Mouse (Mus musculus) lung, embryonic 15.5 days (tissue): ENCODE results near the gene Hsd17b2. TPM values are rescaled to one million over a fixed set of nuclear protein-coding genes. Genes with fewer than 3 reads are reported as not detected.
"Not testable (repeated sequence)": the region's sequence is repeated elsewhere in the genome, so short reads cannot be mapped to it uniquely, and the experiment has no call there.

Source experiments
- ATAC-seq: fragments of 200-750 bp; cut with Nextera tagmentation; 2 replicates; pipeline ENCODE4 v1.8.0; 2017; ENCODE audit warnings: moderate number of reproducible peaks, borderline replicate concordance; ENCODE audit not compliant: low FRiP score, low TSS enrichment; ENCODE audit errors: extremely low read depth
- H3K27ac ChIP-seq: fragments of 300-500 bp; sonication (generic); 2 replicates; pipeline ENCODE4 v1.5.1; 2015; ENCODE audit warnings: moderate library complexity, mild to moderate bottlenecking, inconsistent platforms
- H3K27me3 ChIP-seq: fragments of 300-500 bp; sonication (generic); 2 replicates; pipeline ENCODE4 v1.6.1; 2015; ENCODE audit warnings: inconsistent platforms
- H3K36me3 ChIP-seq: fragments of 300-500 bp; sonication (generic); 2 replicates; pipeline ENCODE4 v1.6.1; 2015; ENCODE audit warnings: inconsistent platforms
- H3K4me1 ChIP-seq: fragments of 300-500 bp; sonication (generic); 2 replicates; pipeline ENCODE4 v1.6.1; 2015; ENCODE audit warnings: inconsistent platforms
- H3K4me2 ChIP-seq: fragments of 300-500 bp; sonication (generic); 2 replicates; pipeline ENCODE4 v1.6.1; 2015; ENCODE audit warnings: inconsistent platforms, mild to moderate bottlenecking, moderate library complexity
- H3K4me3 ChIP-seq: fragments of 300-500 bp; sonication (generic); 2 replicates; pipeline ENCODE4 v1.5.1; 2015; ENCODE audit warnings: mild to moderate bottlenecking, inconsistent platforms
- H3K9ac ChIP-seq: fragments of 300-500 bp; sonication (generic); 2 replicates; pipeline ENCODE4 v1.6.1; 2015; ENCODE audit warnings: inconsistent platforms
- H3K9me3 ChIP-seq: fragments of 300-500 bp; sonication (generic); 2 replicates; pipeline ENCODE4 v1.6.1; 2016; ENCODE audit warnings: inconsistent platforms
- WGBS: fragments of 180-500 bp; shearing (Covaris S2); methylation state at CpG from one replicate; pipeline ENCODE4 v1.1.7; 2015; 5-methylcytosine and 5-hydroxymethylcytosine counted together
- polyA plus RNA-seq: library from polyadenylated mRNA; unstranded; fragments of >200 nt; fragmentation: Nextera tagmentation; extraction: Ambion mirVana; gene quantifications from 2 replicates; pipeline ENCODE4 v1.2.1, GENCODE M21; 2015

Hsd17b2 gene
- polyA plus RNA-seq, 1 experiment from 2014 or later: 0.34 TPM

DNA sequence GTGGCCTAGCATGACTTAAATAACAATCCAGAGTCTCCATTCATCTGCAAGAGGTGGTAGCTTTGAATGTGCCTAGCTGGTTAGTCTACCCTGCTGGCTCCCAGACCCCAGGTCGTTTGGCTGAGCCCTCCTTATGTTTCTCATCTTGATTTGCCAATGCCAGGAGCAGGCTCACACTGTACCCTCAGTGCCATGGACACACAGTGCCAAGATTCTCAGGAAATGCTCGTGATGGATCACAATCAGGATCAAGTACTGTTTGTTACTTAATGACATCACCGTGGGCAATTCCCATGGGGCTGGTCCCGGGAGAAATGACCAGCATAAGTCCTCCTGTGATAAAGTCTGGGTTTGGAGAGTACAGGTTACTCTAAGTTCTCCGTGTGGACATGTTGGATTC is 14.2 kb downstream of the Hsd17b2 start:
- H3K36me3 ChIP-seq: no peaks in the 10 kb centered on the region
- ATAC-seq: no peak
- WGBS: 66% methylated on average over 5 of the region's 5 CpGs
- H3K9ac ChIP-seq: no peak overlapping the region
- H3K4me3 ChIP-seq: no peak overlapping the region
- H3K27ac ChIP-seq: no peak overlapping the region
- H3K27me3 ChIP-seq: no peaks in the 10 kb centered on the region
- H3K9me3 ChIP-seq: no peaks in the 10 kb centered on the region
- H3K4me1 ChIP-seq: no peaks in the 10 kb centered on the region
- no peak overlapping the region for H3K4me2 ChIP-seq

DNA sequence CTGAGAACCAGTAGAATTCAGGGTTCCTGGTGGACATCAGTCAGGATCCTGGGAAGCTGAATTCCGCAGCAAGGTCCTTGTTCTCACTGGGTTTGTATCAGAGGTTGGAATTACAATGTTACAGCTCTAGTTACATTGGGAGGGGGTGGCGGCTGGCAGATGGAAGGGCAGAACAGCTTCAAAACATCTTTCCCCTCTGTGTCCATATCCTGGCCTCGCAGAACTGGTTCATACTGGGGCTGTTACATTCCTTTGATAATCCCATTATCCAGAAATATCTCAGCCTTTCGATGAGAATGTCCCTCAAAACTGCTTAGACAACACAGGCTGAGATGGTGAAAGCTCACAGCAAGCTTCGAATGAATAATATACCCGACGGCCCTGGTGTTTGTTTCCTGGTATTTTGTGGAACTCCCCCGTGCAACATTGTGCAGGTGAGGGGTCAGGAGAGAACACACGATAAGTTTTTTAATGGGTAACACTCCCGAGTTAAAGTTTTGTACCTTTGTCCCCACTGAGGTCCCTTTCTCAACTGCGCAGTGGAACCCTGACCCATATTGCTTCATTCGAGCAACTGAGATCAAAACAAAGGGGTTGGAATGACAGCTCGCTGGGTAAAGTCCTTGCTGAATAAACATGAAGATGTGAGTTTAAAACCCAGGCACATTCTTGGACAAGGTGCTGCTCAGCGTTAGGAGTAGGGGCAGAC is 16.6 kb downstream of the Hsd17b2 start:
- Histone ChIP-seq H3K27me3 (no peaks in the 10 kb centered on the region), H3K9me3 (no peaks in the 10 kb centered on the region), H3K36me3 (no peaks in the 10 kb centered on the region), H3K4me1 (no peaks in the 10 kb centered on the region), H3K4me3 (no peak overlapping the region), H3K4me2 (no peak overlapping the region), H3K27ac (no peak overlapping the region), H3K9ac (no peak overlapping the region)
- 66% methylated on average over 14 of the region's 14 CpGs for WGBS
- no peak for ATAC-seq

DNA sequence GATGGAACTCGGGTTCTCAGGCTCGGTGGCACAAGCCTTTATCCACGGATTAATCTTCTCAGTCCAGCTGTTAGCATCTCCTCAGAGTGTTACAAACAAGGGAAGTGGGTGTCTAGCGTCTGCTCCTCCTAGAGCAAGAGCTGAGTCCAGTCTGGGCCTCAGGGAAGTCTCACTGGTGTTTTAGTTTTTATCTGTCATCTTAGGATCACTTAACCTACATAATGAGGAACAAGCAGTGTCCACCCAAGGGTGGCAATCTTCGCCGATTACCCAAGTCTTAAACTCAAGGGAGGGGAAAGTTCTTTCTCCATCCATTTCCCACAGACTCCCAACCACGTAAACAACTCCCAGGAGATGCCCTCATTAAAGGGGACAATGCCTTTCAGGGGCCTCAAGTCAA is 24.8 kb downstream of the Hsd17b2 start:
- H3K4me3 ChIP-seq: no peak overlapping the region
- no peaks in the 10 kb centered on the region for H3K4me1 ChIP-seq
- 57% methylated on average over 7 of the region's 7 CpGs for WGBS
- H3K27me3 ChIP-seq: no peaks in the 10 kb centered on the region
- no peak overlapping the region for H3K9ac ChIP-seq
- H3K27ac ChIP-seq: no peak overlapping the region
- H3K36me3 ChIP-seq: no peaks in the 10 kb centered on the region
- H3K4me2 ChIP-seq: no peak overlapping the region
- ATAC-seq: no peak
- no peaks in the 10 kb centered on the region for H3K9me3 ChIP-seq

DNA sequence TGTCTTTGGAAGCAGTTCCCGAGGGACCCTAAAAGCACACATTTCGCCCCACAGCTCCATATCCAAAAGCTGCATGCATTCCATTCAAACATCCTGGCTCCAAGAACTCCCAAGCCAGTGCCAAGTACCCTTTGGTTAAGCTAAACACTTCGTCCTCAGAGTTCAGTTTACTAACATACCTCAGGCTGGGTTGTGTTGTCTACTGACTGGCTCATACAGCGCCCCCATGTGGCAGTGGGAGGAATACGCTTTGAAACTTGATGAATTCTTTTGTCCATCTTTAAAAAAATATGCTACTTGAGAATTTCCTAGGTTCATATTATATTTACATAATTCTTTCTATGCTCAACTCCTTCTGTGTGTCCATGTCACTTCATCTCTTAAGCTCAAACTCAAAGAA is 25.9 kb downstream of the Hsd17b2 start:
- Histone ChIP-seq H3K9me3 (no peaks in the 10 kb centered on the region), H3K9ac (no peak overlapping the region), H3K36me3 (no peaks in the 10 kb centered on the region), H3K4me2 (no peak overlapping the region), H3K27me3 (no peaks in the 10 kb centered on the region), H3K4me1 (no peaks in the 10 kb centered on the region), H3K27ac (no peak overlapping the region), H3K4me3 (no peak overlapping the region)
- 58% methylated on average over 5 of the region's 5 CpGs for WGBS
- ATAC-seq: no peak

DNA sequence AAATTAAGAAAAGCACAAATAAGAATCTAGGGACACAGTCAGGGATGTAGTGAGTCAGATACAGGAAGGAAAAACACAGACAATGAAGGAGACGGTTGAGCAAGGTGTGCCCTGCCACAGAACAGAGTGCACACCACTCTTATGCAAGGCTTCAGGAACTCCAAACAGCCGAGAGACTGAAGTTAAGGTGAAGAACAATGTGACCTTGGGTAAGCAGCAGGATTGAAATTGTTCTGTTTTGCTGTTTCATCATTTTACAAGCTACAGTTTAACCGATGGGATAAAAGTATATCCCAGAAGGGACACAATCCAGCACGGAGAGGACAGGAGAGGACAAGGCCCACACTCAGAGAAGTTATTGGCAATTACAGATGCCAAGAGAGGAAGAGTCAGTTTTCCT is 26.5 kb downstream of the Hsd17b2 start:
- Histone ChIP-seq H3K4me1 (no peaks in the 10 kb centered on the region), H3K9me3 (no peaks in the 10 kb centered on the region), H3K4me3 (no peak overlapping the region), H3K4me2 (no peak overlapping the region), H3K27ac (no peak overlapping the region), H3K27me3 (no peaks in the 10 kb centered on the region), H3K36me3 (no peaks in the 10 kb centered on the region), H3K9ac (no peak overlapping the region)
- no peak for ATAC-seq
- 76% methylated on average over 4 of the region's 4 CpGs for WGBS

DNA sequence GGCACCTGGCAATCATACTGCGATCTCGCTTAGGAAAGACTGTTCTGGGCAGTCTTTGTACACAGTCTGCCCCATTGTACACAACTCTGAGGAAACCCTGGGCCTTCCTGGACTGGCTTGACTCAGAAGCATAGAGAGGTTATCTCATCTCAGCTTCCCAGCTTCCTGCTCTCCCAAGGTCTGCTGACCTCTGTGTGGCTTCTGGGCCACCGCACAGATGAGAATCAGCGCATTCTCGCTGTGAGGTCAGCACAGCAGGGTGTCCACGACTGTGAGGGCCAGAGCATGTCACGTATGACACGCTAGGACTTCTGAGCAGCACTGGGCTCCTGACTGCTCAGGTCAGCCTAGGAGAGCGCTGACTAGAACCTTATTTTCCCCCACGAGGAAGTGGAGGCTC is 29.3 kb downstream of the Hsd17b2 start:
- H3K27me3 ChIP-seq: no peaks in the 10 kb centered on the region
- 50% methylated on average over 10 of the region's 10 CpGs for WGBS
- H3K9ac ChIP-seq: no peak overlapping the region
- H3K9me3 ChIP-seq: no peaks in the 10 kb centered on the region
- H3K4me3 ChIP-seq: no peak overlapping the region
- no peak overlapping the region for H3K27ac ChIP-seq
- no peaks in the 10 kb centered on the region for H3K4me1 ChIP-seq
- no peaks in the 10 kb centered on the region for H3K36me3 ChIP-seq
- H3K4me2 ChIP-seq: no peak overlapping the region
- ATAC-seq: no peak

DNA sequence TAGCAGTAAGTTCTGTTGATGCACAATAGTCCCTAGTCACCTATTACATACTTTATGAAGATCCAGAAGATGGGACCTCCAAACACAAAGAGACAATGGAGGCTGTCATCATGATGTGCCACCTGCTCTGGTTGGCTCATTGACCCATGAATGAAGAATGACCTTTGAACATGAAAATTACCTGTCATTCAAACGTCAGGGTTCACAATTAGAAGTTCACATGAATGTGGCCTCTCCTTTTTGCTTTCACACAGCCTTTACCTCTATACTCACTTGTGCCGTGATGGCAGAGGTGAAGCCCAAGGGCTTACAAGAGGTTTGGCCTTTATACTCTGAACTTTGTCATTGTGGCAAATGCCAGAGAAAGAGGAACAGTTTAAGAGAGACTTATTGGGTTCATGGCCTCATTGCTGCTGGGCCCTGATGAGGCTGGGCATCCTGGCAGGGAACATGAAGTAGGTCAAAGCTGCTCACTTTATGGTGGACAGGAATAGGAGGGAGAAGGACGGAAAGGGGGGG is 35.0 kb downstream of the Hsd17b2 start:
- Histone ChIP-seq H3K27ac (no peak overlapping the region), H3K9me3 (no peaks in the 10 kb centered on the region), H3K9ac (no peak overlapping the region), H3K4me3 (no peak overlapping the region), H3K36me3 (no peaks in the 10 kb centered on the region), H3K27me3 (no peaks in the 10 kb centered on the region), H3K4me2 (no peak overlapping the region), H3K4me1 (no peaks in the 10 kb centered on the region)
- 73% methylated on average over 3 of the region's 3 CpGs for WGBS
- no peak for ATAC-seq

DNA sequence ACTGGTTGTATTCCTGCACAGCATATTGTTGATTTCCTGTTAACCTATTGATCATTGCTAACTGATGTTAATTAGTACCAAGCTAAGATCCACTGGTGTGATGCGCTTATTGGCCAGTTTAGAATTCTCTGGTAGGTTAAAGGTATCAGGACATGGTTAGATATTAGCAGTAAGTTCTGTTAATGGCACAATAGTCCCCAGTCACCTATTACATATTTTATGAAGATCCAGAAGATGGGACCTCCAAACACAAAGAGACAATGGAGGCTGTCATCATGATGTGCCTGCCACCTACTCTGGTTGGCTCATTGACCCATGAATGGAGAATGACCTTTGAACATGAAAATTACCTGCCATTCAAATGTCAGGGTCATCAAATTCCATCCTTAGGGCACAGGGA is 36.5 kb downstream of the Hsd17b2 start:
- not testable (repeated sequence) for H3K27ac ChIP-seq, H3K9me3 ChIP-seq, H3K36me3 ChIP-seq, H3K4me3 ChIP-seq, H3K9ac ChIP-seq, ATAC-seq, H3K27me3 ChIP-seq, H3K4me1 ChIP-seq, H3K4me2 ChIP-seq
- 79% methylated on average over 1 of the region's 1 CpGs for WGBS

DNA sequence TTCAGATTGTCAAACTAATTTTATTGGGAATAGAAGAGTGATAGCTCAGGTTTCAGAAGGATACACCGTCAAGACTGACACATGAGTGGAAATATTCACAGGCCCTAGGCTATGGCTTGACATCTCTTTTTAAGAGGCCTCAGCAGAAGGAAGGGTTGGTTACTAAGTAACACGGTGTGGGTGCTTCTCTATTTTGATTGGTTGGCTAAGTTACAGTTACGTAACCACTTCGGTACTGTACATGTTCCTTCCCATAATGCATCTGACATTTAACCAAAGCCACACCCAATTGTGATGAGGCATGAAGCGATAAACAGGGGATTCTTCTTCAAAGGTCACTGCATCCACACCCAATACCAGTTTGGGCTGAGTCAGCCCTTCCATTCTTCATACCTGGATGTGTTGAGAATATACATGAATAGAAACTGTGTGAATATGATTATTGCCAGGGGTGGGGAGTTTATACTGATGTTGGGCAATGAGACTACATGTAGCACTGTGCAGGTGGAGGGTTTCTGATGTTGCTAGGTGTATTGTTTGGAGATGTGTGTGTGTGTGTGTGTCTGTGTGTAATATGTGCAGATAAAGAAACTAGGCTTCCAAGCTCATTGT is 38.8 kb downstream of the Hsd17b2 start:
- H3K36me3 ChIP-seq: no peaks in the 10 kb centered on the region
- WGBS: 78% methylated on average over 5 of the region's 5 CpGs

DNA sequence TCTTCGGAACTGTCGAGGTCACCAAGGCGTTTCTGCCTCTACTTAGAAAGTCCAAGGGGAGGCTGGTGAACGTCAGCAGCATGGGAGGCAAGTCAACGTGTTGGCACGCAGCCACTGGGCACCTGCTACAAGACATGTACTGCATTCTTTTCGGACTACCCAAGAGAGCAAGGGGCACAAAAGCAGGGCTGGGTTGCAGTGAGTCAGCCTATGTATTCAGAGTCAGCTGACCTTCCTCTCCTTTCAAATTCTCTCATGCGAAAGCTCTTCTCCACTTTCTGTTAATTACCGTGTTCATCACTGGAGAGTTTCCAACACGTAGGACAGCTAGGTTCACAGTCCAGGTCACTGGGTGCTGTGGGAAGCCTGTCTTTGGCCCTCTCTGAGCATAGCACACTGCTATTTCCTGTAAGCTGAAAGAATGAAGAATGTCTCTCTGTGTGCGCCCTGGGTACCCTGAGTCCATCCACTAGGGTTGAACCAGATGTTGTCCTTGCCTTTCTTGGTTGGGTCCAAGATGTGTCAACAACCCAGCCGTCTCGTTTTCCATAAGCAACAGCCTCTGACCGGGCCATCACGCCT is 40.8 kb downstream of the Hsd17b2 start:
- no peak overlapping the region for H3K4me3 ChIP-seq
- no peaks in the 10 kb centered on the region for H3K27me3 ChIP-seq
- no peak overlapping the region for H3K9ac ChIP-seq
- H3K36me3 ChIP-seq: no peaks in the 10 kb centered on the region
- no peak overlapping the region for H3K27ac ChIP-seq
- 72% methylated on average over 15 of the region's 15 CpGs for WGBS
- H3K4me2 ChIP-seq: no peak overlapping the region
- H3K9me3 ChIP-seq: no peaks in the 10 kb centered on the region
- no peaks in the 10 kb centered on the region for H3K4me1 ChIP-seq
- ATAC-seq: no peak

More for the DNA sequence above, 38.8 kb downstream of the Hsd17b2 start:
- ATAC-seq: no peak
- Histone ChIP-seq H3K4me1 (no peaks in the 10 kb centered on the region), H3K4me3 (no peak overlapping the region), H3K9me3 (no peaks in the 10 kb centered on the region), H3K27me3 (no peaks in the 10 kb centered on the region), H3K4me2 (no peak overlapping the region), H3K9ac (no peak overlapping the region), H3K27ac (no peak overlapping the region)

DNA sequence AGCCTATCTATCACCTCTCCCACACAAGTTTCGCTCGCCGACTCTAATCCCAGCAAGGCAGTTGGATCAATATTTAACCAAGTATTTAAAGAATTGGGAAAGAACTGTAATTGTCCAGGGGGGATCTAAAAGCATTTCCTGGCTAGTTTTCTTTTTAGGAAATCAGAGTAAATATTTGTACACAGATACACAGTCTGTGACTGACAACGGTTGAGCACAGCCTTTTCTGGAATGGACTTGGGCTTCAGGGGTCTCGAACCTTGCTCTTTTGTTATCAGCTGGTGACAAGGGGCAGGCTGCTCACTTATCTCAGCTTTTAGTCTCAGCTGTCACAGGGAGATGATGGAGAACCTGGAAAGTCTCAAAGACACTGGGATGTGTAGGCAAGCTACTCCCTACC is 44.9 kb downstream of the Hsd17b2 start:
- Histone ChIP-seq H3K4me1 (no peaks in the 10 kb centered on the region), H3K27me3 (no peaks in the 10 kb centered on the region), H3K36me3 (no peaks in the 10 kb centered on the region), H3K9ac (no peak overlapping the region), H3K4me2 (no peak overlapping the region), H3K27ac (no peak overlapping the region), H3K4me3 (no peak overlapping the region), H3K9me3 (no peaks in the 10 kb centered on the region)
- 45% methylated on average over 5 of the region's 5 CpGs for WGBS
- no peak for ATAC-seq

DNA sequence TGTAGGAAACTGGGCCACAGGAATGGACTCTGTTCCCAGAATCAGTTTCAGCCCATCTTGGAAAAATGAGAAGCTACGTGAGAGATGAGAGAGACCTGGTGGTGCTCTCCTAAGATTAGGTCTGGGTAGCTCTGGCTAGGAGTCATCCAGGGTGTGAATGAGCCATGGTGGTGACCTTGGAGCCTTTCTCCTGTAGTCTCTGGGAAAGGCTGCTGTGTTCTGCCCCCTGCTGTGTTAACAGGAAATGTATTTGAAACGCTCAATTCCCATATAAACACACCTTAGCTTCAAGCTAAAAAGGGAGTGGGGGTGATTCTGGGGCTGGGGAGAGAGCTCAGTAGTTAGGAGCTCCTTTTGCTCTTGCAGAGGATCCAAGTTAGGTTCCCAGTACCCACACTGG is 45.7 kb downstream of the Hsd17b2 start:
- Histone ChIP-seq H3K4me1 (no peaks in the 10 kb centered on the region), H3K4me2 (no peak overlapping the region), H3K36me3 (no peaks in the 10 kb centered on the region), H3K27ac (no peak overlapping the region), H3K4me3 (no peak overlapping the region), H3K9me3 (no peaks in the 10 kb centered on the region), H3K9ac (no peak overlapping the region), H3K27me3 (no peaks in the 10 kb centered on the region)
- 30% methylated on average over 2 of the region's 2 CpGs for WGBS
- no peak for ATAC-seq
